Mouse (Mus musculus) CH12.LX (cell line): ENCODE results near the gene Fxr2. TPM values are rescaled to one million over a fixed set of nuclear protein-coding genes. Genes with fewer than 3 reads are reported as not detected.

Source experiments
- DNase-seq: peaks from one replicate; pipeline ENCODE4 v3.0.0-alpha.2; 2013; ENCODE audit errors: extremely low read depth
- H3K27ac ChIP-seq: 2 replicates; pipeline ENCODE4 v1.5.1; 2012; ENCODE audit warnings: low read depth, mild to moderate bottlenecking, control low read depth, moderate library complexity; ENCODE audit not compliant: insufficient read depth
- H3K27me3 ChIP-seq: replicated peaks from 2 replicates; pipeline ENCODE3; 2012; ENCODE audit warnings: inconsistent platforms
- H3K36me3 ChIP-seq, 2 experiments: replicated peaks in 1 of 2; 2 replicates each; pipeline versions ENCODE3 to v1.6.1; 2012; ENCODE audit warnings: inconsistent platforms in 1 of 2, low read length in 1 of 2, mild to moderate bottlenecking in 1 of 2, mixed read lengths in 1 of 2, moderate library complexity in 1 of 2; ENCODE audit not compliant: control insufficient read depth in 1 of 2, insufficient read depth in 1 of 2
- H3K4me1 ChIP-seq, 2 experiments: 2 replicates each; pipeline ENCODE4 v1.6.1; 2012; ENCODE audit warnings: inconsistent platforms in 1 of 2, moderate library complexity in 1 of 2; ENCODE audit not compliant: insufficient read depth in 2 of 2, control insufficient read depth in 1 of 2
- H3K4me2 ChIP-seq: 2 replicates; pipeline ENCODE4 v1.6.1; 2012; ENCODE audit warnings: low read depth, mild to moderate bottlenecking, control low read depth; ENCODE audit not compliant: poor library complexity, insufficient read depth, severe bottlenecking
- H3K4me3 ChIP-seq, 3 experiments: fragments of 150-350 bp in 1 of 3; sonication (generic) in 1 of 3; replicated peaks in 1 of 3; 2 replicates each; pipeline versions ENCODE3 to v1.5.1; 2011 to 2012; ENCODE audit warnings: low read depth in 2 of 3, low read length in 2 of 3, mild to moderate bottlenecking in 2 of 3, moderate library complexity in 2 of 3, control low read depth in 1 of 3, improper control_type of control experiment in 1 of 3, inconsistent platforms in 1 of 3, mixed read lengths in 1 of 3; ENCODE audit not compliant: poor library complexity in 1 of 3
- H3K79me2 ChIP-seq: replicated peaks from 2 replicates; pipeline ENCODE4 v1.6.1; 2012; ENCODE audit warnings: mild to moderate bottlenecking, moderate library complexity; ENCODE audit not compliant: control insufficient read depth, poor library complexity, insufficient read depth, severe bottlenecking; ENCODE audit errors: extremely low read depth
- H3K9ac ChIP-seq: 2 replicates; pipeline ENCODE4 v1.6.1; 2012; ENCODE audit warnings: low read depth, mild to moderate bottlenecking, control low read depth, moderate library complexity; ENCODE audit not compliant: insufficient read depth
- H3K9me3 ChIP-seq: replicated peaks from 2 replicates; pipeline ENCODE3; 2012; ENCODE audit warnings: low read length, inconsistent platforms, mixed read lengths
- BHLHE40 ChIP-seq: IDR thresholded peaks from 2 replicates; pipeline ENCODE4 v1.6.1; 2011; ENCODE audit warnings: mild to moderate bottlenecking, low read depth, low read length, improper control_type of control experiment
- CHD1 ChIP-seq: IDR thresholded peaks from 2 replicates; pipeline ENCODE4 v1.6.1; 2012; ENCODE audit warnings: low read depth, low read length, improper control_type of control experiment, inconsistent platforms
- E2F4 ChIP-seq: IDR thresholded peaks from 2 replicates; pipeline ENCODE4 v1.6.1; 2011; ENCODE audit warnings: low read depth, low read length, improper control_type of control experiment; ENCODE audit not compliant: insufficient replicate concordance
- GABPA ChIP-seq: IDR thresholded peaks from 2 replicates; pipeline ENCODE4 v1.6.1; 2012; ENCODE audit warnings: low read depth, low read length, improper control_type of control experiment, inconsistent platforms; ENCODE audit not compliant: insufficient replicate concordance
- HCFC1 ChIP-seq: IDR thresholded peaks from 2 replicates; pipeline ENCODE4 v1.6.1; 2012; ENCODE audit warnings: low read depth, mild to moderate bottlenecking, inconsistent platforms, low read length, improper control_type of control experiment
- IRF4 ChIP-seq: IDR thresholded peaks from 2 replicates; pipeline ENCODE4 v1.6.1; 2014; ENCODE audit warnings: low read depth, mild to moderate bottlenecking, inconsistent platforms, low read length, improper control_type of control experiment
- JUND ChIP-seq: conservative IDR thresholded peaks from 2 replicates; pipeline ENCODE4 v1.6.1; 2011; ENCODE audit warnings: low read depth, low read length, improper control_type of control experiment
- KAT2A ChIP-seq: IDR thresholded peaks from 2 replicates; pipeline ENCODE4 v1.6.1; 2012; ENCODE audit warnings: low read length, improper control_type of control experiment, inconsistent platforms; ENCODE audit not compliant: insufficient replicate concordance
- MAFK ChIP-seq: IDR thresholded peaks from 2 replicates; pipeline ENCODE4 v1.6.1; 2011; ENCODE audit warnings: low read length, improper control_type of control experiment; ENCODE audit not compliant: insufficient replicate concordance
- MAX ChIP-seq: IDR thresholded peaks from 2 replicates; pipeline ENCODE4 v1.6.1; 2011; ENCODE audit warnings: low read length, improper control_type of control experiment
- MEF2A ChIP-seq: IDR thresholded peaks from 2 replicates; pipeline ENCODE4 v1.6.1; 2014; ENCODE audit warnings: low read depth, mild to moderate bottlenecking, inconsistent platforms, low read length, improper control_type of control experiment, borderline replicate concordance
- MXI1 ChIP-seq: IDR thresholded peaks from 2 replicates; pipeline ENCODE4 v1.6.1; 2011; ENCODE audit warnings: mild to moderate bottlenecking, low read depth, low read length, improper control_type of control experiment
- NRF1 ChIP-seq: IDR thresholded peaks from 2 replicates; pipeline ENCODE4 v1.6.1; 2014; ENCODE audit warnings: low read depth, mild to moderate bottlenecking, inconsistent platforms, low read length, improper control_type of control experiment, moderate library complexity
- PAX5 ChIP-seq: IDR thresholded peaks from 2 replicates; pipeline ENCODE4 v1.6.1; 2012; ENCODE audit warnings: low read length, inconsistent platforms, mixed read lengths
- POLR2A ChIP-seq: IDR thresholded peaks from 2 replicates; pipeline ENCODE4 v1.6.1; 2011; ENCODE audit warnings: low read depth, mild to moderate bottlenecking, improper control_type of control experiment, low read length
- POLR2AphosphoS2 ChIP-seq: IDR thresholded peaks from 2 replicates; pipeline ENCODE4 v1.6.1; 2011; ENCODE audit warnings: low read depth, low read length, improper control_type of control experiment
- RCOR1 ChIP-seq: conservative IDR thresholded peaks from 2 replicates; pipeline ENCODE4 v1.6.1; 2012; ENCODE audit warnings: low read depth, mild to moderate bottlenecking, inconsistent platforms, low read length, improper control_type of control experiment
- TBP ChIP-seq: conservative IDR thresholded peaks from 2 replicates; pipeline ENCODE4 v1.6.1; 2011; ENCODE audit warnings: low read depth, low read length, improper control_type of control experiment
- TCF12 ChIP-seq: IDR thresholded peaks from 2 replicates; pipeline ENCODE4 v1.6.1; 2014; ENCODE audit warnings: low read depth, mild to moderate bottlenecking, inconsistent platforms, low read length, improper control_type of control experiment
- UBTF ChIP-seq: IDR thresholded peaks from 2 replicates; pipeline ENCODE4 v1.6.1; 2012; ENCODE audit warnings: low read depth, mild to moderate bottlenecking, inconsistent platforms, low read length, improper control_type of control experiment, moderate library complexity
- USF1 ChIP-seq: IDR thresholded peaks from 2 replicates; pipeline ENCODE4 v1.6.1; 2014; ENCODE audit warnings: low read depth, mild to moderate bottlenecking, inconsistent platforms, low read length, improper control_type of control experiment
- ZC3H11A ChIP-seq: IDR thresholded peaks from 2 replicates; pipeline ENCODE4 v1.6.1; 2012; ENCODE audit warnings: low read depth, mild to moderate bottlenecking, inconsistent platforms, low read length, improper control_type of control experiment
- ZKSCAN1 ChIP-seq: IDR thresholded peaks from 2 replicates; pipeline ENCODE4 v1.6.1; 2012; ENCODE audit warnings: low read depth, inconsistent platforms, low read length, improper control_type of control experiment, borderline replicate concordance
- ZMIZ1 ChIP-seq: IDR thresholded peaks from 2 replicates; pipeline ENCODE4 v1.6.1; 2012; ENCODE audit warnings: low read depth, mild to moderate bottlenecking, inconsistent platforms, low read length, improper control_type of control experiment
- ZNF384 ChIP-seq: IDR thresholded peaks from 2 replicates; pipeline ENCODE4 v1.6.1; 2012; ENCODE audit warnings: low read depth, low read length, improper control_type of control experiment, inconsistent platforms
- dilution Hi-C: fragments of 300-500 bp; cut with MboI; formaldehyde crosslinking; loops from 2 replicates; pipeline ENCODE4 v1.14.3; 2020; ENCODE audit warnings: low sequenced_read_pairs; ENCODE audit not compliant: extremely low pct_unique_long_range_greater_than_20kb, extremely low pct_ligation_motif_present
- in situ Hi-C: fragments of 300-500 bp; cut with MboI; formaldehyde crosslinking; loops from 3 replicates; pipeline ENCODE4 v1.14.3; 2019; ENCODE audit warnings: low sequenced_read_pairs, low pct_ligation_motif_present, low pct_unique_long_range_greater_than_20kb, mixed read lengths
- polyA plus RNA-seq: library from polyadenylated mRNA; unstranded; fragments of >175 nt; gene quantifications from 2 replicates; pipeline ENCODE4 v1.2.1, GENCODE M21; 2012; ENCODE audit warnings: low read depth; ENCODE audit not compliant: insufficient read length
- total RNA-seq, 2 experiments: library from RNA; depleted of rRNA; stranded (reverse); fragments of 300-350 nt in 1 of 2; fragments of >200 nt in 1 of 2; gene quantifications; 2 replicates each; pipeline ENCODE4 v1.2.3; 2012 to 2014

Fxr2 gene
- total and polyA plus RNA-seq, 3 experiments = 83.3 to 96.4 (median 90.5) TPM

DNA sequence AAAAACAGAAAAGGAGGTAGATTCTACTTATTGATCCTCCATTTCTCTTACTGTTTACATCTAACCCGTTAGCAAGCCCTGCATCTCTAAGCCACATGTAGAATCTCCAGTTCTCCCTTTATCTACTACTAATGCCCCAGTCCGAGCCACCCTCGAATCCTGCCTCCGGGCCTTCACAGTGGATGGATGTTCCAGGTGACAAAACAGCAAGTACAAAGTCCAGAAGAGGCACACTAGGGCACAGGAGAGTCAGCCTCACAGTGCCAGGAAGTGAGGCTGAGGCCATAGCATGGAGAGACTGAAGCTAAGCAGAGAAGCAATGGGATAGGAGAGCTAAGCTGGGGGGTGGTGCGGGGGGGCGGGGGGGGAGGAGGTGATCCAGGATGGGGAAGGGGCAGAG lies 60.1 kb downstream of the Fxr2 start:
- TF ChIP-seq MEF2A (no peak), ZMIZ1 (no peak), CHD1 (no peak), POLR2AphosphoS2 (no peak), IRF4 (no peak), UBTF (no peak), PAX5 (no peak), MXI1 (no peak), BHLHE40 (no peak), ZNF384 (no peak), POLR2A (no peak), MAX (no peak), MAFK (no peak), RCOR1 (no peak), TCF12 (no peak), NRF1 (no peak), ZKSCAN1 (no peak)
- Histone ChIP-seq H3K27ac (no peak overlapping the region), H3K9me3 (no peaks in the 10 kb centered on the region), H3K4me3 (no peak overlapping the region), H3K36me3 (no peaks in the 10 kb centered on the region), H3K27me3 (no peaks in the 10 kb centered on the region), H3K9ac (no peak overlapping the region), H3K4me2 (no peak overlapping the region), H3K79me2 (no peaks in the 10 kb centered on the region), H3K4me1 (no peaks in the 10 kb centered on the region)
- in situ Hi-C loops (no loop called here), dilution Hi-C loops (no loop called here)
- DNase-seq = no peak

DNA sequence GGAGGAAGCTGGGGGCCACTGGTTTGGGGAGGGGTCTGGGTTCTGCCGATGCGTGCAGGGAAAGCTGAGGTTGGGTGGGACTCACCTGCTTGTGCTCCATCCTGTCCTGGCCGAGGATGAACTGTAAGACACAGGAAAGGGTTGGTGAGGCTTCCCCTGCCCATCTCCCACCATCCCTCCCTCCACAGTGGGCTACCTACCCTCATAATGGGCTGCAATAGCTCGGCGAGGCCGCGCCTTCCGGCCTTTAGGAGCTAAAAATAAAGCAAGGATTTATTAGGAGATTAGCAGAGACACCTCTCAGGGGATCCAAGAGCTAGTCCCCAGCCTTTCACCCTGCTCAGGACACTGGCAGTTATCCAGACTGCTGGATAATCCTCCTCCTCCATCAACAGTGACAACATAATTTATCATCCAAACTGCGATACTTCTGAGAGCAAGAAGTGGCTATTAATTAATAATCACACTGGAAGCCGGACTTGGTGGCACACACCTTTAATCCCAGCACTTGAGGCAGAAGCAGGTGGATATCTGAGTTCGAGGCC lies 60.7 kb downstream of the Fxr2 start:
- in situ Hi-C loops = no loop called here
- Histone ChIP-seq H3K27ac (no peak overlapping the region), H3K27me3 (no peaks in the 10 kb centered on the region), H3K36me3 (no peaks in the 10 kb centered on the region), H3K4me1 (no peaks in the 10 kb centered on the region), H3K4me3 (no peak overlapping the region), H3K79me2 (no peaks in the 10 kb centered on the region), H3K9me3 (peaks cover 1% of the 10 kb centered on the region), H3K9ac (no peak overlapping the region), H3K4me2 (no peak overlapping the region)
- DNase-seq = no peak
- TF ChIP-seq GABPA = no peak
- TF ChIP-seq HCFC1 = no peak
- TF ChIP-seq MXI1 = no peak
- TF ChIP-seq CHD1 = no peak
- TF ChIP-seq KAT2A = no peak
- TF ChIP-seq USF1 = no peak
- no peak for TF ChIP-seq JUND
- no peak for TF ChIP-seq E2F4
- TF ChIP-seq TBP = no peak
- TF ChIP-seq MAX = no peak
- TF ChIP-seq ZKSCAN1 = no peak
- TF ChIP-seq ZC3H11A = no peak
- dilution Hi-C loops = no loop called here
